Mouse (Mus musculus) heart, embryonic 14.5 days (tissue): ENCODE measurements at regions not wholly inside any gene's neighbourhood (a gene's known extent, or its start where the extent isn't known, plus 50 kb on each side); places are given as distances from the start of the nearest gene placed in this dataset.

Source experiments
- ATAC-seq: fragments of 200-750 bp; cut with Nextera tagmentation; 2 replicates; pipeline ENCODE4 v1.8.0; 2017; ENCODE audit warnings: low read depth, moderate TSS enrichment; ENCODE audit not compliant: insufficient number of reproducible peaks, insufficient read depth, low FRiP score
- H3K27ac ChIP-seq, 2 experiments: fragments of 200-500 bp in 1 of 2; fragments of 300-500 bp in 1 of 2; sonication (generic) in 1 of 2; replicated peaks in 1 of 2; 2 replicates each; pipeline ENCODE4 v1.5.1; 2012 to 2014; ENCODE audit warnings: low read depth in 2 of 2, low read length in 2 of 2, control low read depth in 1 of 2, mild to moderate bottlenecking in 1 of 2, mixed read lengths in 1 of 2; ENCODE audit not compliant: control insufficient read depth in 1 of 2, insufficient read depth in 1 of 2
- H3K27me3 ChIP-seq: fragments of 300-500 bp; sonication (generic); 2 replicates; pipeline ENCODE4 v1.6.1; 2014; ENCODE audit warnings: mild to moderate bottlenecking, low read length, control low read depth; ENCODE audit not compliant: control insufficient read depth, insufficient read depth
- H3K36me3 ChIP-seq: fragments of 300-500 bp; sonication (generic); 2 replicates; pipeline ENCODE4 v1.6.1; 2014; ENCODE audit warnings: mild to moderate bottlenecking, control low read depth, low read length, mixed read lengths; ENCODE audit not compliant: control insufficient read depth, insufficient read depth
- H3K4me1 ChIP-seq, 2 experiments: fragments of 200-500 bp in 1 of 2; fragments of 300-500 bp in 1 of 2; sonication (generic) in 1 of 2; 2 replicates each; pipeline ENCODE4 v1.6.1; 2012 to 2014; ENCODE audit warnings: low read length in 2 of 2, control low read depth in 1 of 2, mixed read lengths in 1 of 2; ENCODE audit not compliant: control insufficient read depth in 2 of 2, insufficient read depth in 2 of 2
- H3K4me2 ChIP-seq: fragments of 300-500 bp; sonication (generic); 2 replicates; pipeline ENCODE4 v1.6.1; 2014; ENCODE audit warnings: mild to moderate bottlenecking, low read length
- H3K4me3 ChIP-seq, 2 experiments: fragments of 200-500 bp in 1 of 2; fragments of 300-500 bp in 1 of 2; sonication (generic) in 1 of 2; 2 replicates each; pipeline ENCODE4 v1.5.1; 2012 to 2014; ENCODE audit warnings: low read length in 2 of 2, mild to moderate bottlenecking in 2 of 2, control low read depth in 1 of 2, low read depth in 1 of 2, moderate library complexity in 1 of 2; ENCODE audit not compliant: control insufficient read depth in 1 of 2, insufficient read depth in 1 of 2
- H3K9ac ChIP-seq: fragments of 300-500 bp; sonication (generic); 2 replicates; pipeline ENCODE4 v1.6.1; 2014; ENCODE audit warnings: mild to moderate bottlenecking, low read length
- H3K9me3 ChIP-seq: fragments of 300-500 bp; sonication (generic); 2 replicates; pipeline ENCODE4 v1.6.1; 2016; ENCODE audit warnings: low read length, control low read depth; ENCODE audit not compliant: control insufficient read depth
- WGBS: fragments of 180-500 bp; shearing (Covaris S2); extraction: QIAGEN DNeasy Blood & Tissue Kit; methylation state at CpG from one replicate; pipeline ENCODE4 v1.1.7; 2014; 5-methylcytosine and 5-hydroxymethylcytosine counted together

GRCm38 (mm10) chr4:34105251-34105650 lies 55.3 kb upstream of the Spaca1 start:
- Histone ChIP-seq H3K4me3 (no peak overlapping the region), H3K36me3 (no peaks in the 10 kb centered on the region), H3K4me1 (no peaks in the 10 kb centered on the region), H3K9me3 (peaks cover 14% of the 10 kb centered on the region), H3K27me3 (no peaks in the 10 kb centered on the region), H3K9ac (no peak overlapping the region), H3K27ac (no peak overlapping the region), H3K4me2 (no peak overlapping the region)
- no peak for ATAC-seq
- WGBS = 87% methylated on average over 2 of the region's 2 CpGs

- Histone ChIP-seq H3K36me3 (no peaks in the 10 kb centered on the region), H3K4me3 (no peak overlapping the region), H3K9ac (no peak overlapping the region), H3K9me3 (no peaks in the 10 kb centered on the region), H3K27ac (no peak overlapping the region), H3K4me2 (no peak overlapping the region), H3K4me1 (no peaks in the 10 kb centered on the region), H3K27me3 (no peaks in the 10 kb centered on the region)
- WGBS = 22% methylated on average over 6 of the region's 6 CpGs
- no peak for ATAC-seq
Measured at GRCm38 (mm10) chr4:34114323-34114722, 64.3 kb upstream of the Spaca1 start.

GRCm38 (mm10) chr4:34117086-34117485 lies 67.1 kb upstream of the Spaca1 start:
- Histone ChIP-seq H3K9me3 (no peaks in the 10 kb centered on the region), H3K27me3 (no peaks in the 10 kb centered on the region), H3K4me1 (no peaks in the 10 kb centered on the region), H3K27ac (no peak overlapping the region), H3K4me2 (no peak overlapping the region), H3K9ac (no peak overlapping the region), H3K36me3 (no peaks in the 10 kb centered on the region), H3K4me3 (no peak overlapping the region)
- 88% methylated on average over 1 of the region's 1 CpGs for WGBS
- no peak for ATAC-seq

- H3K4me3 ChIP-seq = no peak overlapping the region
- no peaks in the 10 kb centered on the region for H3K36me3 ChIP-seq
- no peaks in the 10 kb centered on the region for H3K27me3 ChIP-seq
- H3K9me3 ChIP-seq = no peaks in the 10 kb centered on the region
- no peak overlapping the region for H3K27ac ChIP-seq
- ATAC-seq = no peak
- H3K4me1 ChIP-seq = peaks cover 0 to 2% of the 10 kb centered on the region in 2 experiments; a peak in 2 of 4 replicates
- no peak overlapping the region for H3K9ac ChIP-seq
- peak overlapping the region; percentile 6 for H3K4me2 ChIP-seq
- 34% methylated on average over 9 of the region's 9 CpGs for WGBS
Measured at GRCm38 (mm10) chr4:34122959-34123520, 73.0 kb upstream of the Spaca1 start.

DNA sequence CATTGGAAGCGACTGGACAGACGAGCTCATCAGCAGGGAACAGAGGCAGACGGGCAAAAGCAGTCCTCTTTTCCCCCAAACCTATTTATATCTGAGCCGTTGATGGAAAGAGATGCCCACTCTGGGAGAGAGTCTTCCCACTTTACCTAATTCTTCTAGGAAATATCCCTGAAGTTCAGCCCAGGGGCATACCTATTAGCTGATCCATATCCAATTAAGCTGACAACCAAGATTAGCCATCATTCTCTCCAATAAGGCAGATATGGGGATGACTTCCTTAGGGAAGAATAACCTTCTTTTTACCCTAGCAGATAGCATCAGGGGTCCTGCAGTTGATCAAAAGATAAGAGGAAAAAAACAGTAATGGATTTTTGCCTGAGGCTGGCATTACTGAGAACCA lies 78.2 kb upstream of the Spaca1 start:
- whole genome bisulfite sequencing = 48% methylated on average over 4 of the region's 4 CpGs
- Histone ChIP-seq H3K9me3 (no peaks in the 10 kb centered on the region), H3K27ac (no peak overlapping the region), H3K9ac (no peak overlapping the region), H3K4me1 (peaks cover 0 to 2% of the 10 kb centered on the region in 2 experiments; a peak in 1 of 4 replicates), H3K4me3 (no peak overlapping the region), H3K36me3 (no peaks in the 10 kb centered on the region), H3K27me3 (no peaks in the 10 kb centered on the region), H3K4me2 (no peak overlapping the region)
- ATAC-seq = no peak

DNA sequence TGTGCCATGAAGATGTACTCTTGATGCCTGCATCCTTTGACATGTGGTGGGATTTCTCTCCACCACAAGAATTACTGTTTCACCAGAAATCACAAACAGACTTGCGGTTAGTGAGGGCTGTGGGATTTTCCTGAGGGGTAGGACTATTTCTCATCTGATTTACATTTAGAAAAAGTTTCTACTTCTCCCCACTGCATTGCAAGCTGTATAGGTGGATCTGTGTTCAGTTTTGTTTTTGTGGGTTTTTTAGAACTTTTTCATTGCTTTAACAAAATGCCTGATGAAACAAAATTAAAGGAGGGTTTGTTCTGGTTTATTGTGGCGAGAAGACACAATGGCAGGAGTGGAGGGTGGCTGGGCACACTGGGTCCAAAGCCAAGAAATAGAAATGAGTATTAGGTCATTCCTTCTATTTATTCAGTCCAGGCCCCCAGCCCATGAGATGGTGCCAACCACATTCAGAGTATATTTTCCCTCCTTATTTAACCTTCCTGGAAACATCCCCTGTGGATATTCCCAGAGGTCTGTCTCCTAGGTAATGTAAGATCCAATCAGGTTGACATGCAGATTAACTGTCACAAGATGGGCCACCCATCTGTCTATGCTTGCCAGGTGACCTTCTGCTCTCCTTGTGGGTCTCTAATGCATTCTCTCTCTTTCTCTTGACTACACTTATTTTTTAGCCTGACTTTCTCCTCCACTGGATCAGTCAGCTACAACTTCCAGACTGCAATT lies 96.3 kb upstream of the Spaca1 start:
- no peak for ATAC-seq
- no peak overlapping the region for H3K9ac ChIP-seq
- no peaks in the 10 kb centered on the region for H3K4me1 ChIP-seq
- no peaks in the 10 kb centered on the region for H3K36me3 ChIP-seq
- no peak overlapping the region for H3K4me2 ChIP-seq
- 86% methylated on average over 2 of the region's 2 CpGs for WGBS
- no peak overlapping the region for H3K4me3 ChIP-seq
- H3K9me3 ChIP-seq = no peaks in the 10 kb centered on the region
- H3K27ac ChIP-seq = no peak overlapping the region
- H3K27me3 ChIP-seq = no peaks in the 10 kb centered on the region

- H3K36me3 ChIP-seq = no peaks in the 10 kb centered on the region
- no peaks in the 10 kb centered on the region for H3K27me3 ChIP-seq
- no peak overlapping the region for H3K27ac ChIP-seq
- no peaks in the 10 kb centered on the region for H3K9me3 ChIP-seq
- H3K4me3 ChIP-seq = no peak overlapping the region
- no peak overlapping the region for H3K4me2 ChIP-seq
- 71% methylated on average over 5 of the region's 5 CpGs for WGBS
- ATAC-seq = no peak
- no peak overlapping the region for H3K9ac ChIP-seq
- H3K4me1 ChIP-seq = no peaks in the 10 kb centered on the region
Measured at GRCm38 (mm10) chr4:34148956-34149739, 99.2 kb upstream of the Spaca1 start.
